Mouse (Mus musculus): Measurements from ENCODE around the gene Cdh4.

The Cdh4 gene

DNA sequence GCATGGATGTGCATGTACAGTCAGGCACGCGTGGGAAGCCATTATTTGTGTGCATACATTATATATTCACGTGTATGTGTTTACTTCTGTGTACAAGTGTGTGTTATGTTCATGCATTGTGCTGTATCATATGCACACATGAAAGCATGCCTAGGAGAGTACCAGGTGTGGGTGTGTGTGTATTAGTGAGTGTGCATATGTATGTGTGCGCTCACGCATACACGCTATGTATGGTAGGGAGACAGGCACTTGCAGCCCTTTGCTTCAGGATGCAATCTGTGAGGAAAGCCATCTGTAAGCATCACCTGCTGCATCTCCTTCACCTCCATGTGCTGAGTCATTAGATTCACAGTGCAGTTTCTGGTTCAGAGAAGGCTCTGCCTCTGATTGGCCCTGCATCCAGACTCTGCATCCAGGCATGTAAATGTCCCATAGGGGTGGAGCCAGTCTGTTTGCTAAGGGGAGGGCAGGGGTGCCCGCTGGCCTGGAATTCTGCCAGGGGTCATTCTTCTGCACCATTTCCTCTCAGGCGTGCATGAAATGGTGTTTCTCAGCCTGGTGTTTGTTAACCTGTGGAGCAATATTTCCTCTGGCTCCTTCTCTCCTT is 25.7 kb downstream of the Cdh4 start:
- DNase-seq (ENCODE audit: low spot score in 2 of 2) = no peak

DNA sequence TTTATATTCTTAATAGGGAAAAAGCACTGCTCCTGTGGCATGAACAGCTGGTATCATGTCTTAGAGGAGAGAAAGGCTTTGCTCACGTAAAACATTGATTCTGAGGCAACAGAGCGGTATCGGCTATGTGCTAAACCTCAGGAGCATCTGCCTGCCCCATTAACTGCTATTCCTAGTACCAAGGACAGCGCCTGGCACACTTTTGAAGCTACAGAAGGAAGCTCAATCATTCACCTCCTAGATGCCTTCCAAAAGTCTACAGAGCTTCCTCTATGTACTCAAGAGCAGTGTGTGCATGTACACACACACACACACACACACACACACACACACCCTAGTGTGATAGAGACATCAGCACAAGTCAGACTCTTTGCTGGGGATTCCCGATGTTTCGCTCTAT is 34.4 kb downstream of the Cdh4 start:
- DNase-seq (ENCODE audit: low spot score in 2 of 2) = no peak

DNA sequence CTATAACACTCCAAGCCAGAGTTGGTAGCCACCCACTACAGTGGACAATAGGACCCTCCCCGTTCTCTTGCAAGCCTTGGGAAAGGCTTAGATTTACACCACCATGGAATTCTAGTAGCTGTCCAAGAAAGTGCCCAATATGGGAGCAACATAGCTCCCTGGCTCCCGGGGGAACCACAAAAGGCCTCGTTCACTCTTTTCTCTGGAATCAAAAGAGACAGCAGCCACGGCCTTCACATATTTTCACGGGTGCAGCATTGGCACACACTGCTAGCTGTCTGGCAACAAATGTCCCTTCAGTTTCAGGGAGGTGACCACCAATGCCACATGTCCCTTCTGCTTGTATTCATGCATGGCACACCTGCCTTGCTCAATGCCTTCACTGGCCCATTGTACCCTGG is 38.6 kb downstream of the Cdh4 start:
- DNase-seq (ENCODE audit: low spot score in 2 of 2) = no peak

DNA sequence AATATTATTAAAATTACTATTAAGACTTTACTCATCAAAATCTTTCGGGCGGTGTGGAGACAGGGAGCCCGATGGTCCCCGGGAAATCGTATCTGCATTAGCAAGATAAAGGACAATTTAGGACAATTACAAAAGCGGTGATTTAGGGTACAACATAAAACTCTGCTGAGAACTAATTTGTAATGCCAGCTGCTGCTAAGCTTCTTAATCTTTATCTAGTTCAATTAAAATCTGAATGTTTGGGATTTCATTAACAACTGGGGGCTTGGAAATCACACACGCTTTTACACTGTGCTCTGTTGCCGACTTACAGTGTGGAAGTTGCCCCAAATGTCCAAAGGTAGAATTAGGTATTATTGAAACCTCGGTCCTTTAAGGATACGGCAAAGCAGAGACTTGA is 39.1 kb downstream of the Cdh4 start:
- DNase-seq (ENCODE audit: low spot score in 2 of 2) = no peak

DNA sequence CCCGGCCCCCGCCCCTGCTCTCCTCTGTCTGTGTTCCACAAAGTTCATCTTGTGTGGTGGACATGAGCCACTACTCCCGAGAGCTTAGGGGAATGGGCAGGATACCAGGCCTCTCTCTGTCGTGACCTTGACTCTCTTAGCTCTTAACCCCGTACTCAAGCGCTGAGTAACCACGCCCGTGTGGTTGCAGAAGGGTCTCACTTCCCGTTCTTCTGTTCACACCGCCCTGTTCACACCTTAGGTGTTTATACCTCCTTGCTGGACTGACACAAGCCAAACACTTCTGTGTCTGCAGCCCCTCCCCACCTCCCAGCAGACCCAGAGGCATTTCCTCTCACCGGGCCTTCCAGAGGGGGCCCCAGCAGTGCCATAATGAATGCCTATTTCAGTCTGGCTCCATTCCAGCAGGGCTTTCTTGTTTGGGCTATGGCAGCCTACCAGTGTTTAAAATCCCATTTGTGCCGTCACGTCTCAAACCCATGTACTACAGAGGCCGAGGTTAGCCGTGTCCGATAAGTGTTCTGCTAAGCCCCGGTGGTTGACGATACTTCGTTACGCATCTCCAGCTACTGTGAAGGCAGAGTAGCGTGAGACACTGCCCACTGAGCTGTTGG is 46.4 kb downstream of the Cdh4 start:
- no peak for DNase-seq (ENCODE audit: low spot score in 2 of 2)

DNA sequence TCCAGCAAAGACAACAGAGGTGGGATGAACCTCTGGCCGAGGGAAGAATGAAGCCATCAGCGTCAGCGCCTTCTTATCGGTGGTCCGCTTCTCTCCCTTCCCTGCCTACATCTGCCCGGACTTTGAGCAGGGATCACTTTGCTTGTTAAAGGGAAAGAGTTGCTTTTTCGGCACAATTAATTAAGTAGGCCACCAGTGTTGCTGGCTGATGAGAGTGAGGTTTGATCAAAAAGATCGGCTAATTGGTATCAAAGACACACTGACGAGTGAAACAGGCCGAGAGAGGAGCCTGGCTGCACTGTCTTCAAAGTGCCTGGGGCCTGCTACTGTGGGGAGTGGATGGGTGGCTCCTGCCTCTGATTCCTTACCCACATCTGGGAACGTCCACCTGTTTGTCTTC is 49.7 kb downstream of the Cdh4 start:
- DNase-seq (ENCODE audit: low spot score in 2 of 2) = no peak

DNA sequence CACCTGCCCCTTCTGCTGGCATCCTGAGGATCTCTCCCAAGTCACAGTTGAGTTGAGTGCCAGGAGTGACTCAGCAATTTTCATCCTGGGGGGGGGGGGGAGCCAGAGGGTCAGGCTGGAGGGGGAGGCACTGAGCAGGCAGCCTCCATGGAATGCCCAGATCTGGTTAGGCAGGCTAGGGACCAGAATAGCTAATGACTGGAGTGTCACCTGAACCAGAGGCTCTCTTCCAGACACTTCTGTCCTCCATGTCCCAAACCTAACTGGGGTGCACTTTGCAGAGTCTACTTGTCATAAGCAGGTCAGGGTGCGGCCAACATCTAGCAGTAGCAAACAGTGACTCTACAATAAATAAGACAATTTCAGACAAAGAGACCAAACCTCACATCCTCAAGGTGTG is 52.0 kb downstream of the Cdh4 start:
- DNase-seq (ENCODE audit: low spot score in 2 of 2) = no peak

DNA sequence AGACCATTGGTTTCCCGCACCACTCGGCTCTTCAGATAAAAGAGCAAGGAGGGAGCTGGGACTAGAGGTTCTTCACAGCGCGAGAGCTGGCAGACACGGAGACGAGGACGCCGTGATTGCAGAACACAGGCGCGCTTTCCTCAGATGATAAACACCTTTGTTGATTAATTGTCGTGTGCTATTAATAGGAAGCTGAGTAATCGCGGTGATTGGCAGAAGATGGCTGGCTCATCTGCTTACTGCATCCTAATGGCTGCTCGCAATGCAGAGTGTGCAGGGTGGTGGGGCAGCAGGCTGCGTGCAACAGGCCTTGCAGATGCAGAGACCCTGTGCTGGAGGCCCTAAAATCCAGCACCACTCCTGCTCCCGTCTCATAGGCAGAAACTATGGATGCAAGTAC is 68.2 kb downstream of the Cdh4 start:
- no peak for DNase-seq (ENCODE audit: low spot score in 2 of 2)

DNA sequence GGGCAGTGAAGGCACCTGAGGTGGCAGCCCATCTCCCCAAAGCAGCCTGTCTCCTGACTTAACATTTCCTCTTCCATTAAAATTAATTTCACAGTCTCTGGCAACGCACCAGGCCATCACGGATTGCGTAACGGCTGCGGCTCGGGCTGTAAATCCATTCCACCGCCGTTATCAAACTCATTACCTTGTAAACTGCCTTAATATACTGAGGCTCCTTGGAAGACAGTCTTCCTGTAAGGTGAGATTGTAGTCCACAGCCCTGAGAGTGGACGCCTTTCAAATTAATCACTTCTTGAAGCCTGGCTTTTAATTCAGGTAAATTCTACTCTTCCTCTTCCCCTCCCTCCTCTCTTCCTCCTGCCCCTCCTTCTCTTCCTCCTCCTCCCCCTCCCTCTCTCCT is 74.3 kb downstream of the Cdh4 start:
- no peak for DNase-seq (ENCODE audit: low spot score in 2 of 2)

DNA sequence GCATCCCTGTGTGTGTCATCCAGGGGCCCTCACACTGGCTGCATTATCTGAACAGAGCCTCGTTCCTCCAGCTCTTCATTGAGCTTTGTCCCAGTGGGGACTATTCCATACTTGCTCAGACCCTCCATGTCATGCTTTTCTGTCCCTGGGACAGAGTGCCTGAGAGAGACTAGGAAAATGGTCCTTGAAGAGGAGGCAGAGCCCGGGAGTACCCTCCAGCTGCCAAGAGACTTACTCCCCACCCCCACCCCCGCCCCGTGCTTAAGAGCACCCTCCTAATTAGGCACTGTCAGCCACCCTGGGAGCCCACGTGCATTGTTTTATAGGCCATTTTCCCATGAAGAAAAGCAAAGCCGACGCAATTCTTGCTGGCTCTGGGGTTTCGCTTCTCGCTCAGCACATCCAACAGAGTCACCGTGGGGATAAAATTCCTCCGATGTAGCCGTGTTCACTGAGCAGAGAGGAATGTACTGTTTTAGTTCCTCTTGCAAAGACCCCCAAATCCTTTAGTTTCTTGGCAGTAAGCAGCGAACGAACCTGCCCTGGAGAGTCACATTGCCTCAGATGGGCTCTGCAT is 76.3 kb downstream of the Cdh4 start:
- no peak for DNase-seq (ENCODE audit: low spot score in 2 of 2)

DNA sequence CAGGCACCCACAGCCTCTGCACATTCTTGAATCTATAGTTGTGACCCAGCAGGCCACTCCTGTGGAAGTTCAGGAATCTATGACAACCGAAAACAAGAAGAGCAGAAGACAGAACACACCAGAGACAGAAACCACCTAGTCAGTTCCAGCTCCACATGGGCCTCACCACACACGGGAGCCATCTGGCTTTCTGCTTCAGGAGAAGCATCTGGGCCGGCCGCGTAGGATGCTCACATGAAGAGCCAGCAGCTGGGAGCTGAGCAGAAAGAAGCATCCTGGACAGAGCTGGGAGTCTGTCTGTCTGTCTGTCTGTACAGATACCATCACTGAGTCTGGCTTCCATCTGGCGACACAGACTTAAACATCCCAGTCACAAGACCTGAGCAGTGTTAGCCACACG is 76.9 kb downstream of the Cdh4 start:
- no peak for DNase-seq (ENCODE audit: low spot score in 2 of 2)

DNA sequence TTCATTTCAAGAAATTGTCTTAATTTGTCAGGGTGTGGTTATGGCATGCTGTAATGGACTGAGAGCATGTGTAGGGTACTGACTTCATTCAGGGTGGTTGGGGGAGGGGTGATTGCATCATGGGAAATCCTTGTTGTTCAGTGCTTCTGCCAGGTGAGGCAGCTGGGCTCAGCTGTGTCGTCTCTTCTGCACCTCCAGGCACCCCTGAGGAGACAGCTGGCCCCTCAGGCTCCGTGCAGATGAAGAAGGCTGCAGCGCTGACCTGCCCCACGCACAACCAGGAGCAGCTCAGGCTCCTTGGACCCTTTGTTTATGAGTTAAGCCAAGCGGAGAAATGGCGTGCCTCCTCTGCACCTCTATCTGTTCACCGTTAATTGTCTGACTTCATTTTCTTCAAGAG is 77.7 kb downstream of the Cdh4 start:
- DNase-seq (ENCODE audit: low spot score in 2 of 2) = no peak

DNA sequence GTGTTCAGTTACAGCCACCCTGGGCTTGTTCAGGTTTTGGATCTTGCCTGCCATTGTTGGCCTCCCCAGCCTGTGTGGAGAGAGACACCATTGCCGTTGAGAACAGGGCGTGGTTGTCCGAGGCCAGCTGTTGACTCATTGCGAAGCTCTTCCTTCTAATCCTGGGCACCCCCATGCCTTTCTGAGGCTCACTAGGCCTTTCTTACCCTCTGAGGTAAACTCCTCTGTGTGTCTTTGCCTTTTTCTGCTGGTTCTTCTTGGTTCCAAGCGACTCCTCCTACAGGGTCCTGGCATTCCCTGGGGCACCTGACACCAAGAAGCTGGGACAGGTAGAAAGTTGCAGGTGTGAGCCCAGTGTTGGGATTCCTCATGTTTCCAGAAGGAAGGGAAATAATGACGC is 78.7 kb downstream of the Cdh4 start:
- DNase-seq (ENCODE audit: low spot score in 2 of 2) = no peak

DNA sequence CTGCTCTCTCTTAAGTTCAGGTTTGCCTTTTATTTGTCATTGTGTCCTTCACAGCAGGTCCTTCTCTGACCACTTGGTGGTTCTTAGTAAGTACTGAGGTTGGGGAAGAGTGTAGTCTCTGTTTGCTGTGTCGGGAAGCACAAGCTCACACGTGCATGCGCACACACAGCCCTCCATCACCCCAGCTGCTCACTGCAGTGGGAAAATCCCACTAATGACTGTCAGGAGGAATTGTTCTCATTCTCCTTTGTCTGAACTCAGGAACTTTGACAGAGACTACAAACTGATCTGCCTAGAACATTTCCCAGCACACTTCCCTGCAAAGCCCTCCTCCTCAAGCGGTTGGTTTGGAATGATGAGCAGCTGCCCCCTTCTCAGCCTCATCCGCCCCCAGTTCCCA is 79.2 kb downstream of the Cdh4 start:
- no peak for DNase-seq (ENCODE audit: low spot score in 2 of 2)

DNA sequence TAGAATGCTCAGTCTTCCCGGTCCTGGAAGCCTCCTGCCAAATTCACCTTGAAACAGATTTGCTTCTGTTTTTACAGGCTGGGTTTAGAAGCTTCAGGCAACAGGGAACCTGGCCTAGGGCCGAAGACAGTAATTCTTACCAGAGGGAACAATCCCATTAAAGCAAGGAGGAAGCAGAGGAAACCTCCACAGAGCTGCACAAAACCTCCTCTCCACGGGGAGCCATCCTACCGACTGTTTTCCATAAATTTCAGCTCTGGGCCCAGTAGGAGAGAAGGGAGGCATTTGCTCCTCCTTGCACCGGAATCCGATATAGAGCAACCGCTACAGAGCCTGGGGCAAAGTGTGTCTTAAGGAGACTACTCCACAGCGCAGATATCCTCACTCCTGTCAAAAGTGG is 79.9 kb downstream of the Cdh4 start:
- no peak for DNase-seq (ENCODE audit: low spot score in 2 of 2)

DNA sequence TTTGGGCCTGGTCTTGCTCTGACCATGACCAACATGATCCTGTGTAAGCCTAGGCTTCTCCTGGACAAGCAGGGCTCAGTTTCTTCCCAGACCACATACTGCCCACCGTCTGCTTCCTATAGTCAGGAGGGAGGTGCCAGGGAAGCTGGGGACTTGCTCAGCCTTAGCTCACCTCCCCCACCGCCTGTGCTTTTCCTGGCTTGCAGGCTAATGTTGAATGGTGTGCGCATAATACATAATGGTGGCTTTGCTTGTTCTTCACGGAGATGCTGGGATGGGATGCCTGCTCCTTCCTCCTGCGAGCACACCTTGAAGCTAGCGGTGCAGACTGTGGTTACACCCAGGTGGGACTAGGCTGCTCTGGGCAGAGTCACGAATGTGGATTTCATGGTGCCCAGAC is 84.7 kb downstream of the Cdh4 start:
- DNase-seq (ENCODE audit: low spot score in 2 of 2) = no peak

DNA sequence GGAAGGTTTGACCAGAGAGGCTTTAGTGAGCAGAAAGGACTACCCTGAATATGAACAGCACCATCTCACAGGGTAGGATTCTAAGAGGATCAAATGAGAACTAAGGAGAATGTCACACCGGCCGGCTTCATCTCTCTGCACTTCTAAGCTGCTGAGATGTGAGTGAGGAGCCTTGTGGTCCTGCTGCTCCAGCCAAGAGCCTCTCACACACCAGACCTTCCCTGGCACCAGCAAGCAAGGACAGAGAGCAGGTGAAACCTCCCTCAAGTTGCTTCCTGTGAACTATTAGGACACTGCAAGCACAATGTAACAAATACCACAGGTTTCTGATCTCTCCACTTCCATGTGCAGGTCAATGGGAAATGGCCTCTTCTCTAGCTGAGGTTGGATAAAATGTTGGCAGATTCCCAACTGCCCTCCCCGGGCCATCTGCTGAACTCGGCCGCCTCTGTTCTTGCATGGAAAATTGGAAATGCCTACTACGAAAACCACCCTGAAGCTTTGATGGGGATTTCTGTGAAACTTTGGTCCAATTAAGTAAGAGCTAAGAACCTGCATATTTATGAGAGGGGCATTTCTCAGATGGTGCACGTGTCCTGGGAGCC is 88.3 kb downstream of the Cdh4 start:
- DNase-seq (ENCODE audit: low spot score in 2 of 2) = no peak

DNA sequence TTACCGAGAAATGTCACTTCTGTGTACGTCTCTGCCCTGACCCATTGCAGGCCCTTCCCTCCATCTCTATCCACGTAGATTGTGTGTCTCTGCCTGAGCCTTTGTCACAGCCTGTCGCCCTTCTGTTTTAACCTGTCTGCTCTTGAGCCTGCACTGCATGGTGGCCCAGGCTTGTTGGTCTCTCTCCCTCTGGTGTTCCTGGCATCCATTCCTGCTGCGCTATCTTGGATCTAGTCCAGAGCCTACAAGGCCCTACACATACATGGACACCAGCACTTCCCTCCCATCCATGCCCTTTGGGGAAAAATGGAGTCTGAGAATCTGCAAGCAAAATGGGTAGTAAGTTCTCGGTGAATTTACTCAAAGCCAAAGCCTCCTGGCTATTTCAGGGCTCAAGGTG is 91.0 kb downstream of the Cdh4 start:
- no peak for DNase-seq (ENCODE audit: low spot score in 2 of 2)

DNA sequence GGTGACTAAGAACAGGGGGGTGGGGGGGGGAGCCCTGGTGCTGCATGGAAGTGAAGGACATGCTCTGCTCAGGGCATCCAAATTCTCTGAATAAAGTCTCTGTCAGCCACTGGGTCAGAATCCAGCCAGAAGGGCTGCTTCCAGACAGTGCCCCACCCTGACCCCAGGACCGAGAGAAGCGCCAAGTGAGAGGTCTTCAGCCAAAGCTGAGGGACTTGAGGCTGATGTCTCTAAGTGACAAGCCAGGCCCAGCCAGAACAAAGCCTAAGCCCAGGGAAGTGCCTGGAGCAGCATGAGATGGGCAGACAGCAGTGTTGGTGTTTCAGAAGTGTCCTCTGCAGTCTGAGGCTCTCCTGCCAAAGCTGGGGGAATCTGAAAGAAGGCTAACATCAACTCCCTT is 91.7 kb downstream of the Cdh4 start:
- no peak for DNase-seq (ENCODE audit: low spot score in 2 of 2)

DNA sequence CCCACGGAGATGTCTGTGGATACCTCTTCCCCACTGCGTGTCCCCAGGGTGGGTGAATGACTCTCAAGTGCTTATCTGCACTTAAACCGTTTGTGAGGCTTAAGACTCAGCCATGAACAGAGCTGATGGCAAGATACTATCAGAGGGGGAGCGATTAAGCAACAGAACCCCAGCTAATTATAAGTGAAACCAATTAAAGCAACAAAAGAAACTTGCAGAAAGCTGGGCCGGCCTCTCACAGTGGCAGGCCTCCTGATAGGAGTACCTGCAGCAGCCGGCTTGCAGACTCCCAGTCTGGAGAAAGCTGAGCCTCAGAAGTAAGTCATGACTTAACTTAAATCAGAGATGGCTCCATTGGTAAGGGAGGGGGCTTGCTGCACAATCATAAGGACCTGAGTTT is 93.0 kb downstream of the Cdh4 start:
- no peak for DNase-seq (ENCODE audit: low spot score in 2 of 2)

DNA sequence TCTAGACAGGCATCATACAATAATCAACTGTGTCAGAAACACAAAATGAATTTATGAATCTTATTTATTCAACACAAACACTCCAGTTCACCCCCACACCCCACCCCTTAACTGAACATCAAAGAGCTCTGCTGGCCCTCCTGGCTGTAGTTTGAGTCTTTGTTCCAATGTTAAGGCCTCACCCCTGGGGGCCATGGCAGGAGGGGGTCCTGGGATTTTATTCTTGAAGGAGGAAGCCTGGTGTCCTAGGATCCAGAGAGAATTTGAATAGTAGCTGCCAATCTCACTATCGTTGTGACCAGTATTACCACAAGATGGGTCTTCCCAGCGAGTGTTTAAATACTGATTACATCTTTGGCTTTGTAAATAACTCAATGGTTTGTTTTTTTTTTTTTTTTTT is 94.5 kb downstream of the Cdh4 start:
- no peak for DNase-seq (ENCODE audit: low spot score in 2 of 2)

DNA sequence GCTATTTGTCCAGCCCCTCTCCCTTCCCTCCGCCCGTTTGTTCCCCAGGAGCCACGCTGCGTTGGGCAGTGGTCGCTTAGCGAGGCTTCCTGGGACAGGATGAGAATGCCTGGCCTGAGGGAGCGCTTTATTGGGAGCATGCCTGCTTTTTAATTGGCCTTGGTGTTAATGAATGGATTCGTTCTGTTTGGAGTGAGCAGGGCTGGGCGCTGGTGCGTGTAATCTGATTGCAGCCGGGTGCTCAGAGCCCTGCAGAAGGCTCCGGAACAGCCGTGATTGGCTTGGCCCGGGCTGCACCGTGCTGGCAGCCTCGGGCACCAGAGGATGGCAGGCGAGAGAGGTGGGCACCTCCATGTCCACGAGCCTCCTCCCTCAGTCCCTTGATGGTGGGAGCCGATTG is 95.2 kb downstream of the Cdh4 start:
- no peak for DNase-seq (ENCODE audit: low spot score in 2 of 2)

DNA sequence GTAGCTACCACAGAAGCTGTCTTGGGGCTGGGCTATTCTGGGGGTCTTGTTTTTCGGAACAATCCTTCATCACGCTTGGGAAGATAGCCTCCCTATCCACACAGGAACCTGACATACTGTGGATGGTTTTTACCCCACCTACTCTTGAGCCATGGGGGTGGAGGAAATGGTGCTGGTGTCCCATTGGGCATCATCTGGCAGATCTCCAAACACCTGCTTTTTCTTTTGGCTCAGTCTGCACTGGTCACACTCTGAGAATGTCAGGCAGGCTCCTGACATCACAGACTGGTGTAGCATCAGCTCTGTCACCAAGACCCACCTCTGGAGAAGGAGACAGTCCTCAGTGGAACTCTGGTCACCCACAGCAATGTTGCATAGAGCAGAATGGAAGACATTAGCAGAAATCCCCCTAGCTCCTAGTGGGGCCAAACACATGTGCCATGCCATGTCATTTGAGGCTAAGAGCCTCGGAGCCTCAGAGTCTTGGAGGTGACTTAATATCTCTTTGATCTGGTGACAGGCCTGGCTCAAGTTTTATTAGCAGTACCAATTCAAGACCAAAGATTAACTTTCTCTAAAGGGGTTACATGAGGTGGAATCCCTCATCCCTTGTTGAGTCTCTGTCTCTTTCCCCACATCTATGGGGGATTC is 95.7 kb downstream of the Cdh4 start:
- DNase-seq (ENCODE audit: low spot score in 2 of 2) = no peak

Data from urinary bladder, postnatal 4 days (tissue).